Mouse (Mus musculus): ENCODE results near the gene Lmod2.
A peak's percentile ranks its signal among the peaks of the same experiment; 100 is the strongest.

Lmod2 gene

DNA sequence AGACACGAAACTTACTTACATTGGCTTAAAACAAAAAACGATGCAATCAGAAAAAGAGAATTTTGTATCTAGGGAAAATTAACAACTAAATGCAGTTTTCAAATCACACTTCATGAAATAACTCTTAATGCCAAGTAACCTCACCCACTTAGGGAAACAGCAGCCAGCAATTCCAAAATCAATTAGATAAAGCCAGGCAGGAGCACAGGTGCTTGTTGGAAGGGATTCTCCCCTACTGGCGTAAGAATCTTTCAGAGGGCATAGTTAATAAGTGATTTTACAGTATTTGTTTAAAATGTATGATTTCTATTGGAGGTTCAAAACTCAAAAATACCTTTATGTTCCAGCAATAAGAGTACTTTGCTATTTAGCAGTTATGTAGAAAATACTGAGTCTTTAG is 45.4 kb downstream of the Lmod2 start:
- DNase-seq (ENCODE audit: low read depth) = no peak

GRCm38 (mm10) chr6:24645346-24646053 is 47.9 kb downstream of the Lmod2 start:
- no peak for DNase-seq (ENCODE audit: low read depth)

GRCm38 (mm10) chr6:24647103-24647691 is 49.6 kb downstream of the Lmod2 start:
- peak; percentile 49 for DNase-seq (ENCODE audit: low read depth)

DNA sequence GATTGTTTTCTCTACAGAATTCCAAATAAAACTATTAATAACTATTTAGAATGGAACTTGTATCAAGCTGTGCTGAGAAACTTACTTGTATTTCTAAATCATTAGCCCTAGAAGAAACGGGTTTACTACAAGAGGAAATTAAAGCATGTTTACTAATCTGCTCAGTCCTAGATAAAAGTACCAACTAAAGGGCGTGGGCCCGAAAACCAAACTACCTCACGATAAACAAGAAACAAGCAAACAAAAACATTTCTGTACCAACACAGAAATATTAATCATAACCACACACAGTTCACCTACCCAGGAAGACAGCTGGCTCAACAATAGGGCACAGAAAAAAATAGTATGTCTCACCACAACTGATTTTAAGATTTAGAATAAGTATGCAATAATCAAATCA is 50.8 kb downstream of the Lmod2 start:
- DNase-seq (ENCODE audit: low read depth) = no peak

- DNase-seq (ENCODE audit: low read depth) = no peak
Measured at GRCm38 (mm10) chr6:24650719-24651118, 53.2 kb downstream of the Lmod2 start.

- DNase-seq (ENCODE audit: low read depth) = no peak
Measured at GRCm38 (mm10) chr6:24651538-24651937, 54.0 kb downstream of the Lmod2 start.
